Mouse (Mus musculus) heart, embryonic 14.5 days (tissue): ENCODE measurements at regions not wholly inside any gene's neighbourhood (a gene's known extent, or its start where the extent isn't known, plus 50 kb on each side); places are given as distances from the start of the nearest gene placed in this dataset.

Experiments used
- ATAC-seq: fragments of 200-750 bp; cut with Nextera tagmentation; 2 replicates; pipeline ENCODE4 v1.8.0; 2017; ENCODE audit warnings: low read depth, moderate TSS enrichment; ENCODE audit not compliant: insufficient number of reproducible peaks, insufficient read depth, low FRiP score
- H3K27ac ChIP-seq, 2 experiments: fragments of 200-500 bp in 1 of 2; fragments of 300-500 bp in 1 of 2; sonication (generic) in 1 of 2; replicated peaks in 1 of 2; 2 replicates each; pipeline ENCODE4 v1.5.1; 2012 to 2014; ENCODE audit warnings: low read depth in 2 of 2, low read length in 2 of 2, control low read depth in 1 of 2, mild to moderate bottlenecking in 1 of 2, mixed read lengths in 1 of 2; ENCODE audit not compliant: control insufficient read depth in 1 of 2, insufficient read depth in 1 of 2
- H3K27me3 ChIP-seq: fragments of 300-500 bp; sonication (generic); 2 replicates; pipeline ENCODE4 v1.6.1; 2014; ENCODE audit warnings: mild to moderate bottlenecking, low read length, control low read depth; ENCODE audit not compliant: control insufficient read depth, insufficient read depth
- H3K36me3 ChIP-seq: fragments of 300-500 bp; sonication (generic); 2 replicates; pipeline ENCODE4 v1.6.1; 2014; ENCODE audit warnings: mild to moderate bottlenecking, control low read depth, low read length, mixed read lengths; ENCODE audit not compliant: control insufficient read depth, insufficient read depth
- H3K4me1 ChIP-seq, 2 experiments: fragments of 200-500 bp in 1 of 2; fragments of 300-500 bp in 1 of 2; sonication (generic) in 1 of 2; 2 replicates each; pipeline ENCODE4 v1.6.1; 2012 to 2014; ENCODE audit warnings: low read length in 2 of 2, control low read depth in 1 of 2, mixed read lengths in 1 of 2; ENCODE audit not compliant: control insufficient read depth in 2 of 2, insufficient read depth in 2 of 2
- H3K4me2 ChIP-seq: fragments of 300-500 bp; sonication (generic); 2 replicates; pipeline ENCODE4 v1.6.1; 2014; ENCODE audit warnings: mild to moderate bottlenecking, low read length
- H3K4me3 ChIP-seq, 2 experiments: fragments of 200-500 bp in 1 of 2; fragments of 300-500 bp in 1 of 2; sonication (generic) in 1 of 2; 2 replicates each; pipeline ENCODE4 v1.5.1; 2012 to 2014; ENCODE audit warnings: low read length in 2 of 2, mild to moderate bottlenecking in 2 of 2, control low read depth in 1 of 2, low read depth in 1 of 2, moderate library complexity in 1 of 2; ENCODE audit not compliant: control insufficient read depth in 1 of 2, insufficient read depth in 1 of 2
- H3K9ac ChIP-seq: fragments of 300-500 bp; sonication (generic); 2 replicates; pipeline ENCODE4 v1.6.1; 2014; ENCODE audit warnings: mild to moderate bottlenecking, low read length
- H3K9me3 ChIP-seq: fragments of 300-500 bp; sonication (generic); 2 replicates; pipeline ENCODE4 v1.6.1; 2016; ENCODE audit warnings: low read length, control low read depth; ENCODE audit not compliant: control insufficient read depth
- WGBS: fragments of 180-500 bp; shearing (Covaris S2); extraction: QIAGEN DNeasy Blood & Tissue Kit; methylation state at CpG from one replicate; pipeline ENCODE4 v1.1.7; 2014; 5-methylcytosine and 5-hydroxymethylcytosine counted together

DNA sequence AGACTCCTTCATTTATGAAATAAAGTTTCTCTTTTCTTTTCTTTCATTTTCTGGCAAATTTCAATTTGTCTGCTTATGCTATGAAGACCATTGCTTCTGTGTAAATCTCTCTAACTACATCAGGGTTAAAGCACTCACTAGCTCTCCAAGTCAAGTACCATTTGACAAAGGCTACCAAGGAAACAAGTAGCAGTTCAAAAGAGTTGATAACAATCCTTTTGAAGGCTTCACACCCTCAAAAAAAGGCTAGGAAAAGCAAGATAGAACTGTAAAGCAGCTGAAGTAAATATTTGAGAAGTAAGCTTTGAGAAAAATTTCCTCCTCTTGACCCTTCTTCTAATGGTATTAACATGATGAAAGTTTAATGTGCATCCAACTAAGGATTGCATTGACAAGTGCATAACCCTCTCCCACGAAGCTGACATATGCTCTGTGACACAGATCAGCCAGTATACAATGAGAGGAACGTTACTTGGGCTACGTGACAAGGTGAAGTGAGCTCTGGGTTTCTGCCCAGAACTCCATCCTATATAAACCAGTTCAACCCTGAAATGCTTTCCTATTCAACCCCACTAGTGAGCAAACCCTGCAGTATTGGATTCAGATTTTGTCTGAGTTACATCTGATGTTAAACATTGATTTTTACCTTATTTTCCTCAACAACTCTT is 678.9 kb upstream of the Impad1 start:
- 45% methylated on average over 3 of the region's 3 CpGs for WGBS
- H3K9ac ChIP-seq = no peak overlapping the region
- no peak for ATAC-seq
- no peaks in the 10 kb centered on the region for H3K27me3 ChIP-seq
- H3K9me3 ChIP-seq = no peaks in the 10 kb centered on the region
- H3K4me1 ChIP-seq = no peaks in the 10 kb centered on the region
- no peaks in the 10 kb centered on the region for H3K36me3 ChIP-seq
- no peak overlapping the region for H3K27ac ChIP-seq
- H3K4me2 ChIP-seq = no peak overlapping the region
- no peak overlapping the region for H3K4me3 ChIP-seq

DNA sequence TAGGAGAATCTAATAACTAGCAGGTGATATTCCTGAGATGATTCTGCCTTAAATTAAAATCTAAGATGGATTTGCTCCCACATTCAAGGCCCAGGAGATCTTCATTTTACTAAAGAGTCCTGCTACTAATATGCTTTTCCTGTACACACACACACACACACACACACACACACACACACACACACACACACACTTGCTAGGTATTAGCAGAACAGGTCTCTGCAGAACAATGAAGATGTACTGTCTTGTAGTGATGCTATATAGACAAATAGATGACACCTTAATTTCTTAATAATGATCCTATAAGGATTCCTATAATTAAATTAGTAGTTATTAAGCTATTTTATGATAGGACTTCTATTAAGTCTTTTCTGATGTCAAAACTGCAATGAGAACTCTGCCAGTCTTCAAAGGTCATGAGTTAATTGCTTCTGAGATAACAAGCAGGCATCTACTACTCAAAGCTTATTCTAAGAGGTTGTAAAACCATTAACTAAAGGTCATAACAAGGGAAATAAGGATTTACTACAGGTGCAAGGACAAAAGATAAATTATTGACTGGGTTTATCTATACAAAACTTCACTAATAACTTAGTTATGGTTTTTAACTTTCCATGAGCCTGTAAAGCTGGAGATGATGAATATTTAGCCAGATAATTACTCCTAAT is 666.0 kb upstream of the Impad1 start:
- Histone ChIP-seq H3K9ac (no peak overlapping the region), H3K4me3 (no peak overlapping the region), H3K36me3 (no peaks in the 10 kb centered on the region), H3K9me3 (no peaks in the 10 kb centered on the region), H3K4me1 (no peaks in the 10 kb centered on the region), H3K4me2 (no peak overlapping the region), H3K27me3 (no peaks in the 10 kb centered on the region), H3K27ac (no peak overlapping the region)
- ATAC-seq = no peak

DNA sequence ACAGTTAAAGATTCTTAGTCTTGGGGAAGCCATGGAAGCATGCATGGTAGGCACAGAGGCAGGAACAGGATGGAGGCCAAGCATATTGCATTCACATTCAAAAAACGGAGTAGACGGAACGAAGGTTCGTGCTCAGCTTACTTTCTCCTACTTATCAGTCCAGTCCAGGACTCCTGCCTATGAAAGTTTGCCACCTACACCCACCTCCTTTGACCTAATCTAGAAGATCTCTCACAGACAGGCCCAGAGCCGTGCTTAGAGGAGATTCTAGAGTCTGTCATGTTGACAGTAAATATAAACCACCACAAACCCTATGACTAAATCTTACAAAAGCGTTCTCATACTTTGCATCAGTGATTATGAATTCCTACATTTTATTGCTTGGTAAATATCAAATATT is 657.3 kb upstream of the Impad1 start:
- Histone ChIP-seq H3K27ac (no peak overlapping the region), H3K36me3 (no peaks in the 10 kb centered on the region), H3K4me1 (peaks cover 0 to 2% of the 10 kb centered on the region in 2 experiments; a peak in 1 of 4 replicates), H3K27me3 (no peaks in the 10 kb centered on the region), H3K9ac (no peak overlapping the region), H3K4me2 (no peak overlapping the region), H3K9me3 (no peaks in the 10 kb centered on the region), H3K4me3 (no peak overlapping the region)
- ATAC-seq = no peak
- 82% methylated on average over 6 of the region's 6 CpGs for WGBS

DNA sequence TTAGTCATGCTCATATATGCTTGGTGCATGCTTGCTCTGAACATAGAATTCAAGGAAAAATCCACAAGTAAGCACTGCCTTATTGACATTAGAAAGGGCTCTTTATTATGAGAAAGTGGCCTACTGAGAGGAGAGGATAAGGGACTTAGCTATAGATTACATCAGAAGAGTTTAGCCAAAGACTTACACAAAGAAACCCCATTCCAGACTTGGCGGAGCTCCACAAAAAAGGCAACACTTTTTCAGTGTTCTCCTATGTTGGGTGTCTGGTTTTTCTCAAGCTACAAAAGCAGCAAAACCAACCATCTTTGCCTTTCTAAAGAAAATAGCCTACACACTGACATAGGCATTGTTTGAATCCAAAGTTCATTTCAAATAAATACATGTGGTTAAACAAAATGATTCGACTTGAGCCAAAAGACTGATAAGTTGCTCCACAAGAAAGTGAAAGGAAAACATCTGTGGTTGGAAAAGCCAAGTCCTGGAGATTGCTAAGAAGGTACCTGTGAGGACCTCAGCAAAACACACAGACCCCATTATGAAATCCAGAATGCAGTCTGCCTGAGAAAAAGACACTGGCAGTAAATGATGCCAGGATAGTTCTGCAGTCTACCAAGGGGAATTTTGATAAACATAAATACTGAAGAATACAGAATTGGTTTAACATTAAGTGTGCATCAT is 648.3 kb upstream of the Impad1 start:
- Histone ChIP-seq H3K4me3 (no peak overlapping the region), H3K27ac (no peak overlapping the region), H3K9me3 (no peaks in the 10 kb centered on the region), H3K36me3 (no peaks in the 10 kb centered on the region), H3K9ac (no peak overlapping the region), H3K27me3 (no peaks in the 10 kb centered on the region), H3K4me1 (peaks cover 0 to 2% of the 10 kb centered on the region in 2 experiments; a peak in 1 of 4 replicates), H3K4me2 (no peak overlapping the region)
- 42% methylated on average over 2 of the region's 2 CpGs for WGBS
- peak; percentile 87 for ATAC-seq

DNA sequence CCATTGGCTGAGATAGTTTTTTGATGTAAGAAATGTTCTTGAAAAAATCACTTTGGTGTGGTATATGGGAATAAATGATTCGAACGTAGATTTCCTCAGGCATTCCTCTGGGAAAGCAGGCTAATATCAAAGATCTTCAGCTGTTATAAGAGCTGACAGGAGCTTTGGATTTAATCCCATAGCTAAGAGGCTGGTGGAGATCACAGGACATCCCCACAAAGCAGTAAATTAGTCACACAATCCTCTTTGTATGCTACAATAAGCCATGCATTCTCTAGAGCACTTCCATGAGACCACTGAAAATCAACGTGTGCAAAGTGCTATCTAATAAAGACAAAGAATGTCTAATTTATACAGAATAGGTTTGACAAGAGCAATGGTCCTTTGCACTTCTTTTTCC is 643.9 kb upstream of the Impad1 start:
- 49% methylated on average over 3 of the region's 3 CpGs for WGBS

More for the DNA sequence above, 643.9 kb upstream of the Impad1 start:
- no peak overlapping the region for H3K9ac ChIP-seq
- H3K27me3 ChIP-seq = no peaks in the 10 kb centered on the region
- no peak overlapping the region for H3K4me2 ChIP-seq
- H3K4me1 ChIP-seq = no peaks in the 10 kb centered on the region
- 0 out of 2 replicates have a peak, but pooled peaks cover 7% of the 10 kb centered on the region for H3K9me3 ChIP-seq
- ATAC-seq = no peak
- H3K27ac ChIP-seq = no peak overlapping the region
- H3K36me3 ChIP-seq = no peaks in the 10 kb centered on the region
- H3K4me3 ChIP-seq = no peak overlapping the region
